Mouse (Mus musculus) heart, embryonic 11.5 days (tissue): ENCODE measurements around the gene Disc1. TPM values are rescaled to one million over a fixed set of nuclear protein-coding genes. Genes with fewer than 3 reads are reported as not detected.
A peak's percentile ranks its signal among the peaks of the same experiment; 100 is the strongest.

Source experiments
- ATAC-seq: fragments of 200-750 bp; cut with Nextera tagmentation; replicated peaks from 2 replicates; pipeline ENCODE4 v1.8.0; 2017; ENCODE audit warnings: moderate library complexity; ENCODE audit not compliant: insufficient number of reproducible peaks, low FRiP score, low TSS enrichment
- H3K27ac ChIP-seq: fragments of 300-500 bp; sonication (generic); 2 replicates; pipeline ENCODE4 v1.5.1; 2014; ENCODE audit warnings: mild to moderate bottlenecking, low read depth, low read length
- H3K27me3 ChIP-seq: fragments of 300-500 bp; sonication (generic); 2 replicates; pipeline ENCODE4 v1.6.1; 2014; ENCODE audit warnings: mild to moderate bottlenecking, low read length, mixed read lengths; ENCODE audit not compliant: control insufficient read depth, insufficient read depth
- H3K36me3 ChIP-seq: fragments of 300-500 bp; sonication (generic); 2 replicates; pipeline ENCODE4 v1.6.1; 2014; ENCODE audit warnings: mild to moderate bottlenecking, low read length, moderate library complexity, mixed read lengths; ENCODE audit not compliant: control insufficient read depth, insufficient read depth
- H3K4me1 ChIP-seq: fragments of 300-500 bp; sonication (generic); 2 replicates; pipeline ENCODE4 v1.6.1; 2014; ENCODE audit warnings: low read length; ENCODE audit not compliant: control insufficient read depth, insufficient read depth
- H3K4me2 ChIP-seq: fragments of 300-500 bp; sonication (generic); 2 replicates; pipeline ENCODE4 v1.6.1; 2014; ENCODE audit warnings: mild to moderate bottlenecking, moderate library complexity
- H3K4me3 ChIP-seq: fragments of 300-500 bp; sonication (generic); 2 replicates; pipeline ENCODE4 v1.5.1; 2014; ENCODE audit warnings: low read depth, low read length
- H3K9ac ChIP-seq: fragments of 300-500 bp; sonication (generic); 2 replicates; pipeline ENCODE4 v1.6.1; 2014; ENCODE audit warnings: mild to moderate bottlenecking, low read depth, low read length, moderate library complexity
- H3K9me3 ChIP-seq: fragments of 300-500 bp; sonication (generic); replicated peaks from 2 replicates; pipeline ENCODE4 v1.6.1; 2016; ENCODE audit warnings: low read length; ENCODE audit not compliant: control insufficient read depth
- WGBS: fragments of 180-500 bp; shearing (Covaris S2); extraction: QIAGEN DNeasy Blood & Tissue Kit; methylation state at CpG from one replicate; pipeline ENCODE4 v1.1.7; 2014; ENCODE audit not compliant: insufficient replicate concordance; 5-methylcytosine and 5-hydroxymethylcytosine counted together
- polyA plus RNA-seq: library from polyadenylated mRNA; unstranded; fragments of >200 nt; fragmentation: Nextera tagmentation; extraction: Ambion mirVana; gene quantifications from 2 replicates; pipeline ENCODE4 v1.2.1, GENCODE M21; 2014

Disc1 gene
- polyA plus RNA-seq, 1 experiment from 2014 or later, result 1.8 TPM

- H3K9me3 ChIP-seq, result no peaks in the 10 kb centered on the region
- no peak overlapping the region for H3K9ac ChIP-seq
- H3K36me3 ChIP-seq, result no peaks in the 10 kb centered on the region
- H3K4me3 ChIP-seq, result no peak overlapping the region
- no peak overlapping the region for H3K4me2 ChIP-seq
- H3K4me1 ChIP-seq, result peaks cover 18% of the 10 kb centered on the region
- 20% methylated on average over 17 of the region's 17 CpGs for WGBS
- no peak for ATAC-seq
- H3K27ac ChIP-seq, result no peak overlapping the region
- H3K27me3 ChIP-seq, result no peaks in the 10 kb centered on the region
Observed at GRCm38 (mm10) chr8:125183548-125184451, 129.8 kb downstream of the Disc1 start.

GRCm38 (mm10) chr8:125184452-125184817 lies 130.4 kb downstream of the Disc1 start:
- Histone ChIP-seq H3K4me2 (no peak overlapping the region), H3K27ac (no peak overlapping the region)
- ATAC-seq, result no peak

GRCm38 (mm10) chr8:125184881-125185280 lies 130.9 kb downstream of the Disc1 start:
- H3K27me3 ChIP-seq, result no peaks in the 10 kb centered on the region
- no peak overlapping the region for H3K4me2 ChIP-seq
- H3K27ac ChIP-seq, result no peak overlapping the region
- no peak overlapping the region for H3K4me3 ChIP-seq
- no peak for ATAC-seq
- no peak overlapping the region for H3K9ac ChIP-seq
- WGBS, result 68% methylated on average over 1 of the region's 1 CpGs
- H3K9me3 ChIP-seq, result no peaks in the 10 kb centered on the region
- H3K36me3 ChIP-seq, result no peaks in the 10 kb centered on the region
- peaks cover 21% of the 10 kb centered on the region for H3K4me1 ChIP-seq

More at GRCm38 (mm10) chr8:125184452-125184817, 130.4 kb downstream of the Disc1 start:
- Histone ChIP-seq H3K4me1 (peaks cover 21% of the 10 kb centered on the region), H3K4me3 (no peak overlapping the region), H3K9me3 (no peaks in the 10 kb centered on the region), H3K27me3 (no peaks in the 10 kb centered on the region), H3K9ac (no peak overlapping the region), H3K36me3 (no peaks in the 10 kb centered on the region)
- WGBS, result 66% methylated on average over 9 of the region's 9 CpGs

GRCm38 (mm10) chr8:125187044-125187443 lies 133.0 kb downstream of the Disc1 start:
- H3K4me2 ChIP-seq, result peak overlapping the region; percentile 57
- H3K4me1 ChIP-seq, result peaks cover 21% of the 10 kb centered on the region
- H3K27me3 ChIP-seq, result no peaks in the 10 kb centered on the region
- H3K9ac ChIP-seq, result peak overlapping the region; percentile 67
- 17% methylated on average over 10 of the region's 10 CpGs for whole genome bisulfite sequencing
- no peaks in the 10 kb centered on the region for H3K36me3 ChIP-seq
- peak overlapping the region; percentile 33 for H3K4me3 ChIP-seq
- peak overlapping the region; percentile 35; the same call in 1 of the 2 replicates for H3K27ac ChIP-seq
- H3K9me3 ChIP-seq, result no peaks in the 10 kb centered on the region
- ATAC-seq, result no peak

- ATAC-seq, result no peak
- no peaks in the 10 kb centered on the region for H3K27me3 ChIP-seq
- H3K4me3 ChIP-seq, result no peak overlapping the region
- H3K9me3 ChIP-seq, result no peaks in the 10 kb centered on the region
- H3K9ac ChIP-seq, result no peak overlapping the region
- no peaks in the 10 kb centered on the region for H3K36me3 ChIP-seq
- H3K4me2 ChIP-seq, result no peak overlapping the region
- H3K27ac ChIP-seq, result no peak overlapping the region
- 61% methylated on average over 5 of the region's 5 CpGs for WGBS
- H3K4me1 ChIP-seq, result peaks cover 5% of the 10 kb centered on the region
Observed at GRCm38 (mm10) chr8:125193701-125194100, 139.7 kb downstream of the Disc1 start.

- 61% methylated on average over 9 of the region's 9 CpGs for WGBS
- H3K27ac ChIP-seq, result no peak overlapping the region
- no peaks in the 10 kb centered on the region for H3K36me3 ChIP-seq
- ATAC-seq, result no peak
- H3K4me3 ChIP-seq, result no peak overlapping the region
- H3K27me3 ChIP-seq, result no peaks in the 10 kb centered on the region
- H3K9me3 ChIP-seq, result no peaks in the 10 kb centered on the region
- no peak overlapping the region for H3K9ac ChIP-seq
- peaks cover 12% of the 10 kb centered on the region for H3K4me1 ChIP-seq
- H3K4me2 ChIP-seq, result no peak overlapping the region
Observed at GRCm38 (mm10) chr8:125195121-125195520, 141.1 kb downstream of the Disc1 start.

- no peaks in the 10 kb centered on the region for H3K27me3 ChIP-seq
- no peaks in the 10 kb centered on the region for H3K36me3 ChIP-seq
- WGBS, result 74% methylated on average over 14 of the region's 14 CpGs
- peaks cover 12% of the 10 kb centered on the region for H3K4me1 ChIP-seq
- no peak overlapping the region for H3K4me3 ChIP-seq
- H3K9me3 ChIP-seq, result no peaks in the 10 kb centered on the region
- H3K27ac ChIP-seq, result no peak overlapping the region
- no peak overlapping the region for H3K9ac ChIP-seq
- no peak for ATAC-seq
- H3K4me2 ChIP-seq, result no peak overlapping the region
Observed at GRCm38 (mm10) chr8:125196573-125197094, 142.6 kb downstream of the Disc1 start.

- 70% methylated on average over 7 of the region's 7 CpGs for WGBS
- Histone ChIP-seq H3K9ac (no peak overlapping the region), H3K4me3 (no peak overlapping the region), H3K9me3 (no peaks in the 10 kb centered on the region), H3K27ac (no peak overlapping the region), H3K4me1 (peaks cover 12% of the 10 kb centered on the region), H3K36me3 (no peaks in the 10 kb centered on the region), H3K4me2 (no peak overlapping the region), H3K27me3 (no peaks in the 10 kb centered on the region)
- no peak for ATAC-seq
Observed at GRCm38 (mm10) chr8:125197341-125198002, 143.5 kb downstream of the Disc1 start.
